Mouse (Mus musculus) bone marrow, adult 2 months (tissue): ENCODE results near the gene Ccdc141.

ENCODE experiments used
- CTCF ChIP-seq: fragments of 200-500 bp; IDR thresholded peaks from 2 replicates; pipeline ENCODE4 v1.5.1; 2011; ENCODE audit warnings: low read length, control low read depth; ENCODE audit not compliant: control insufficient read depth, insufficient read depth
- POLR2A ChIP-seq: fragments of 200-500 bp; IDR thresholded peaks from 2 replicates; pipeline ENCODE4 v1.6.1; 2011; ENCODE audit warnings: low read depth, mild to moderate bottlenecking, control low read depth, low read length, borderline replicate concordance; ENCODE audit not compliant: control insufficient read depth

DNA sequence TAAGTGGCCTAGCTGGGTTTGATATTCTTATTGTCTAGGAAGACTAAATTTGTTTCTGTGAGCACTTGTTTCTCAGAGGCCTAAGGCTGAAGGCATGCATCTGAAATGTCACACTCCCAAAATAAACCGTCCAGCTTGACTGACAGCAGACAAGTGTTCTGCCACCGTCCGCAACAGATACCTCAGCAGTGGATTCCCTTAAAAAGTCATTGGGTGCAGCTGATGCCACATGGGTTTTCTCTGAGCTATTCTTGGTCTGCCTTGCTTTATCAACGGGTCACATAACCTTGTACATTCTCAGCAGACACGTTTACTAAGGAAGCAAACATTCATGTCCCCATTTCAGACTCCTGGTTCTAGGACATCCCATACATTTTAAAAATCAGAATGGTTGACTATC lies 188.7 kb downstream of the Ccdc141 start:
- TF ChIP-seq POLR2A (no peak), CTCF (no peak)
